Mouse (Mus musculus): ENCODE results near the gene Mogs.
"Not testable (repeated sequence)": the region's sequence is repeated elsewhere in the genome, so short reads cannot be mapped to it uniquely, and the experiment has no call there.

Mogs gene

GRCm38 (mm10) chr6:83147280-83147679 is 32.0 kb downstream of the Mogs start:
- no peak for DNase-seq (ENCODE audit: low read depth, low spot score)

- no peak for DNase-seq (ENCODE audit: low read depth, low spot score)
Measured at GRCm38 (mm10) chr6:83151721-83152120, 36.4 kb downstream of the Mogs start.

- no peak for DNase-seq (ENCODE audit: low read depth, low spot score)
Measured at GRCm38 (mm10) chr6:83153038-83153437, 37.7 kb downstream of the Mogs start.

- no peak for DNase-seq (ENCODE audit: low read depth, low spot score)
Measured at GRCm38 (mm10) chr6:83153485-83153884, 38.2 kb downstream of the Mogs start.

- no peak for DNase-seq (ENCODE audit: low read depth, low spot score)
Measured at GRCm38 (mm10) chr6:83155552-83156238, 40.4 kb downstream of the Mogs start.

- DNase-seq (ENCODE audit: low read depth, low spot score): peak; percentile 58
Measured at GRCm38 (mm10) chr6:83156259-83156684, 41.0 kb downstream of the Mogs start, which contains the start of the genes Wdr54 and 1700003E16Rik. Gene Wdr54, minus strand, starts transcription at chr6:83156397. Gene 1700003E16Rik, plus strand, starts transcription at chr6:83156404.

- not testable (repeated sequence) for DNase-seq (ENCODE audit: low read depth, low spot score)
Measured at GRCm38 (mm10) chr6:83159456-83159855, 44.2 kb downstream of the Mogs start.

- DNase-seq (ENCODE audit: low read depth, low spot score): no peak
Measured at GRCm38 (mm10) chr6:83161442-83161841, 46.1 kb downstream of the Mogs start.

- DNase-seq (ENCODE audit: low read depth, low spot score): no peak
Measured at GRCm38 (mm10) chr6:83161921-83162641, 46.8 kb downstream of the Mogs start.

- DNase-seq (ENCODE audit: low read depth, low spot score): peak; percentile 64
Measured at GRCm38 (mm10) chr6:83162701-83163100, 47.4 kb downstream of the Mogs start.

- DNase-seq (ENCODE audit: low read depth, low spot score): no peak
Measured at GRCm38 (mm10) chr6:83165026-83165606, 49.8 kb downstream of the Mogs start.

- peak; percentile 93 for DNase-seq (ENCODE audit: low read depth, low spot score)
Measured at GRCm38 (mm10) chr6:83165607-83166242, 50.4 kb downstream of the Mogs start, which contains the start of gene Dctn1. Gene Dctn1, plus strand, starts transcription at chr6:83165920.

- DNase-seq (ENCODE audit: low read depth, low spot score): no peak
Measured at GRCm38 (mm10) chr6:83166243-83166630, 50.9 kb downstream of the Mogs start.

All from retina, adult 2 months (tissue).